Mouse (Mus musculus) limb, embryonic 12.5 days (tissue): ENCODE data around the gene Mfap3l. TPM values are rescaled to one million over a fixed set of nuclear protein-coding genes. Genes with fewer than 3 reads are reported as not detected.
"Not testable (repeated sequence)": the region's sequence is repeated elsewhere in the genome, so short reads cannot be mapped to it uniquely, and the experiment has no call there.

Experiments used
- ATAC-seq: fragments of 200-750 bp; cut with Nextera tagmentation; 2 replicates; pipeline ENCODE4 v1.8.0; 2017; ENCODE audit warnings: low read depth, moderate TSS enrichment; ENCODE audit not compliant: insufficient number of reproducible peaks, insufficient read depth, low FRiP score, low TSS enrichment
- H3K27ac ChIP-seq: fragments of 300-500 bp; sonication (generic); 2 replicates; pipeline ENCODE4 v1.5.1; 2016; ENCODE audit warnings: mild to moderate bottlenecking, moderate library complexity
- H3K27me3 ChIP-seq: fragments of 300-500 bp; sonication (generic); 2 replicates; pipeline ENCODE4 v1.6.1; 2016; ENCODE audit warnings: mild to moderate bottlenecking, moderate library complexity
- H3K36me3 ChIP-seq: fragments of 300-500 bp; sonication (generic); 2 replicates; pipeline ENCODE4 v1.6.1; 2016; ENCODE audit warnings: mild to moderate bottlenecking, moderate library complexity
- H3K4me1 ChIP-seq: fragments of 300-500 bp; sonication (generic); replicated peaks from 2 replicates; pipeline ENCODE4 v1.6.1; 2016
- H3K4me2 ChIP-seq: fragments of 300-500 bp; sonication (generic); 2 replicates; pipeline ENCODE4 v1.6.1; 2016; ENCODE audit warnings: mild to moderate bottlenecking, moderate library complexity
- H3K4me3 ChIP-seq: fragments of 300-500 bp; sonication (generic); replicated peaks from 2 replicates; pipeline ENCODE4 v1.5.1; 2016; ENCODE audit warnings: mild to moderate bottlenecking
- H3K9ac ChIP-seq: fragments of 300-500 bp; sonication (generic); replicated peaks from 2 replicates; pipeline ENCODE4 v1.6.1; 2016; ENCODE audit warnings: mild to moderate bottlenecking, moderate library complexity
- H3K9me3 ChIP-seq: fragments of 300-500 bp; sonication (generic); 2 replicates; pipeline ENCODE4 v1.6.1; 2016; ENCODE audit warnings: mild to moderate bottlenecking, moderate library complexity
- WGBS: fragments of 180-500 bp; shearing (Covaris S2); methylation state at CpG from one replicate; pipeline ENCODE4 v1.1.7; 2016; 5-methylcytosine and 5-hydroxymethylcytosine counted together
- polyA plus RNA-seq: library from polyadenylated mRNA; unstranded; fragments of >200 nt; fragmentation: Nextera tagmentation; extraction: Ambion mirVana; gene quantifications from 2 replicates; pipeline ENCODE4 v1.2.1, GENCODE M21; 2016

Mfap3l gene
- polyA plus RNA-seq = 2.2 and 2.7 TPM in 2 replicates

DNA sequence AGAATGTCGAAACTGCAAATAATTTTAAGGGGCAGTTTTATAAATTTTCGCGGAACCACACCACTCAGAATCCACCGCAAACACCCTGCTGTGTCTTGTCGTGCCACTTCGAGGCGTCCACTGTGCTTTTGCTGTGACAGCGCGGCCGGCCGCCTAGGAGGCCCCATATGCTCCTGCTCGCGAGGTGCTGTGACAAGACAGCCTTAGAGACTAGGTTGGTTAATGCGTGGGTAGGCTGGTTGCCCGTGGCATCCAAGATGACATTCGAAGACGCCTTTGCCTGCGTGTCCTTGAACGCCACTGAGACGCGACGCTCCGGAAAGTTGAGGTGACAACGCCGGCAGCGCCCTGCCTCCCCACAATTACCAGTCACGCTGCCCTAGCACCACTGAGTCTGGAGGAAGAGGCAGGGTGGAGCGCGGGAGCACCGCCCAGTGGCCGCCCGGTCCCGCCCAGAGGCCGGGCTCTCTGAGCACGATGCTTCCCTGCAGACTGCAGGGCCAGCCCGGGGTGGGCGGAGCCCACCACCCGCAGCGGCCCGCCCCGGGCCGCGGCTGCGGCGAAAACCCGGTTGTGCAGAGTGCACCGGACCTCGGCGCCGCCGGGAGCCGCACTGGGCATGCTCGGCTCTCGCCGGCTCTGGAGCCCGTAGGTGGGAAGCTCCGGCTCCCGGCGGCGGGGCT lies at the start of gene Mfap3l:
Gene Mfap3l (plus strand): TSS at position 578 of the 683 bp plus-strand sequence.
- Histone ChIP-seq H3K27ac (peak within 1 kb of the TSS; percentile 41; the same call in 1 of the 2 replicates), H3K4me3 (peak within 1 kb of the TSS; percentile 68), H3K4me2 (peak within 1 kb of the TSS; percentile 98), H3K9me3 (no peaks in the 10 kb centered on the region), H3K4me1 (peaks cover 8% of the 10 kb centered on the region), H3K36me3 (no peaks in the 10 kb centered on the region), H3K9ac (peak within 1 kb of the TSS; percentile 69), H3K27me3 (peaks cover 19% of the 10 kb centered on the region)
- peak; percentile 98 for ATAC-seq
- under 1% methylated on average over 60 of the region's 60 CpGs for WGBS

DNA sequence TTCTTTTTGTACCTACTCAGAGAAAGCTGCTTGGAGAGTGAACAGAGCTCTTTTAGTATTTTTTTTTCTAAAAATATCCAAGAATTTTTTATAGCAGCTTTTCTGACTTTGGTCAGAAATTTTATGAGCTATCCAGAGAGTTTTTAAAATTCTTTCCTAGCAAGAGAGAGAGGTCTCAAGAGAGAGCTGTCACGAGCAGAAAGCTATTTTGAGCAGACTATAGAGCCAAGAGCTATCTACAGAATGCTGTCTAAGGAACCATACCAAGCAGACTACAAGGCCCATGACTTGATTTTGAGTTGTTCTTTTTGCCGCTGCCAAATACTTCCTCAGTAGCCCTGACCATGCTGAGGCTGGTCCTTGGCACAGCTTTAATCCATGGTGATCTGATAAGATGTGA lies 49.3 kb upstream of the Mfap3l start:
- H3K36me3 ChIP-seq = no peaks in the 10 kb centered on the region
- H3K9me3 ChIP-seq = no peaks in the 10 kb centered on the region
- H3K27ac ChIP-seq = no peak overlapping the region
- no peaks in the 10 kb centered on the region for H3K4me1 ChIP-seq
- no peak overlapping the region for H3K9ac ChIP-seq
- H3K27me3 ChIP-seq = no peaks in the 10 kb centered on the region
- no peak overlapping the region for H3K4me2 ChIP-seq
- ATAC-seq = no peak
- no peak overlapping the region for H3K4me3 ChIP-seq
- 64% methylated on average over 2 of the region's 2 CpGs for WGBS

DNA sequence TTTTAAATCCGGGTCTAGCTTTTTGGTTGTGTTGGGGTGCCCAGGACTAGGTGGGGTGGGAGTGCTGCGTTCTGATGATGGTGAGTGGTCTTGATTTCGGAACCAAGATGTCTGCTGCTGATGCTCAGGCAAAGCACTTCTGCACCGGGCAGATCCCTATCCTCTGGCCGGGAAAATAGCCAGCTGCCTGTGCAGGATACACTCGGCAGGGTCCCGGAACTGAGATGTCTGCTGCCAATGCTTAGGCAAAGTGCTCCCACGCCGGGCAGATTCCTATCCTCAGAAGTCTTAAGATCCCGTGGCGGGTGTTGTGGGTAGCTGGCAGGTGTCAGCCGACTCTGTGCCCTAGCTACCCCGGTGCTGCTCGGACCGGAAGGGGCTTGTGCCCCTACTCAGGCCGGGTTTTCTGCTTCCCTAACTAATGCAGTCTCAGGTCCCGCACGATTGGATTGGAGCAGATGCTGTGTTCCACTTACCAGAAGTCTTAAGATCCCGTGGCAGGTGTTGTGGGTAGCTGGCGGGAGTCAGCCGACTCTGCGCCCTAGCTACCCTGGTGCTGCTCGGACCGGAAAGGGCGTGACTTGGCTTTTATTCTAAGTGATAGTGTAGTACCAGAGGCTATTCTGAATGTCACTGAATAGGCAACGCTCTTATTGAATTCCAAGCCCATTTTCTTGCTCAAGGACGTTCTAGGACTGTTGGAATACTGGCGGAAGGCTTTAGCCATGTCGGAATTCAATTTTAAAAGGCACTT lies 41.1 kb upstream of the Mfap3l start:
- H3K27me3 ChIP-seq, H3K4me2 ChIP-seq, H3K27ac ChIP-seq, H3K4me1 ChIP-seq, H3K9ac ChIP-seq, ATAC-seq, H3K9me3 ChIP-seq, H3K4me3 ChIP-seq, H3K36me3 ChIP-seq: not testable (repeated sequence)
- 86% methylated on average over 29 of the region's 29 CpGs for WGBS

DNA sequence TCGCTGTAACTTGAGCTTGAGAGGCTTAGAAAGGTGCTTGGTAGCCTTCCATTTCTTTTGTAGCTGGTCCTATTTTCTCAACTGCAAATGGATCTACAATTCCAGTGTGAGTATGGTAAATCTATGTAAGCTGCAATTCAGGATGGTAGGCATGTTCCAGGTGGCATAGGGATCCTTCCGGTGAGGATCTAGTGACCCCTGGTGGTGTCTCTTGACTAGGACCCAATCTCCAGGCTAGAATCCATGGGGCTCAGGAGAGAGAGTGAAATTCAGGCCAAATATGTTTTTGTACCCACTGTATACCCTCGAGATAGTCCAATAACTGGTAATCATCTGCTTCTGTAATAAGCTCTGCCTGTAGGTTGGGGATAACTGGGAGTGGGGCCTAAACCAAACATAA lies 37.9 kb upstream of the Mfap3l start:
- WGBS = 57% methylated on average over 3 of the region's 3 CpGs
- peak; percentile 42; the same call in 1 of the 2 replicates for ATAC-seq
- no peaks in the 10 kb centered on the region for H3K36me3 ChIP-seq

DNA sequence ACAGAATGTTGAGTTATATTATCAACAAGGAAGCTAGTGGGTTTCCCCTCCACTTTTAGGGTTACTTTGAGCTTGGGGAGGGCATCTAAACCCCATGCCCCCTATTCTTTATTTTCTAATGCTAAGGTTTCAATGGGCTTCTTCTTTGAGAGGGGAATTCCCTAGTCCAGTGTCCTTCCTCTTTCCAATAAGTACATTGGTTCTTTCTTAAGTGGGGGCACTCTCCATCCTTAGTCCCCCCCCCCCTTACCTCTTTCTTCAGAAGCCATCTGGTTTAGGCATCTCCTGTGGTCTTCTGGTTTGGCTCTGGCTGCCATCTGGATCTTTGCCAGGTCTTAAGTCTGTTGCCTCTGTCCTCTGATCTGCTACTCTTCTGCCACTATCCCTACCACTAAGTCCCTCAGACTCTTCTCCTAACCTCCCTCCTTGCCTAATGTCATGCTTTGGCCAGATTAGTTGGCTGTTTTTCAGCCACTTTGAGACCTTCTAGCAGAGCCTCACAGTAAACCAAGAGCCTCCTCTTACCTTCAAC lies 21.0 kb upstream of the Mfap3l start:
- no peak for ATAC-seq
- no peak overlapping the region for H3K27ac ChIP-seq

More for the DNA sequence above, 37.9 kb upstream of the Mfap3l start:
- no peak overlapping the region for H3K27ac ChIP-seq
- H3K4me2 ChIP-seq = no peak overlapping the region
- H3K9ac ChIP-seq = no peak overlapping the region
- H3K4me3 ChIP-seq = no peak overlapping the region
- no peaks in the 10 kb centered on the region for H3K4me1 ChIP-seq
- no peaks in the 10 kb centered on the region; the same call in 1 of the 2 replicates for H3K27me3 ChIP-seq
- H3K9me3 ChIP-seq = no peaks in the 10 kb centered on the region

DNA sequence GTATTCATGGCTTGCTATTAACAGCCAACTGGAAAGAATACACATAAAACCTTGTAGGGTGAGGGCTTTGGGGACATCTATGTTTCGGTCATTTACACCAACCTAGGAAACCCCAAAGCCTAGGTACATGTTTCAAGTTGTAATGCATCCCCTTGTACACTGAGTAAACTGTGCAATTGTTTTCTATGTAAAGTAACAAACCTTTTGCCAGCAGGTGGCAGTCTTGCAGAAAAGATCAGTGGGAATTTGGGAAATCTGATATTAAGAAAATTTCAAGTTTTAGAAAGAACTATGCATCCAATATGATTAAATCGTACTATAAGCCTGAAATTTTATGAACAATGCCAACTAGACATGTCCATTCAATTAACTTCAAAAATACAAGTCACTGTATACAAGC lies 15.7 kb upstream of the Mfap3l start:
- no peaks in the 10 kb centered on the region for H3K4me1 ChIP-seq
- H3K4me3 ChIP-seq = no peak overlapping the region
- no peak overlapping the region for H3K4me2 ChIP-seq
- 40% methylated on average over 2 of the region's 2 CpGs for WGBS
- no peaks in the 10 kb centered on the region for H3K9me3 ChIP-seq
- no peaks in the 10 kb centered on the region for H3K27me3 ChIP-seq
- ATAC-seq = no peak
- H3K36me3 ChIP-seq = no peaks in the 10 kb centered on the region
- H3K9ac ChIP-seq = no peak overlapping the region
- no peak overlapping the region for H3K27ac ChIP-seq

More for the DNA sequence above, 21.0 kb upstream of the Mfap3l start:
- Histone ChIP-seq H3K4me1 (no peaks in the 10 kb centered on the region), H3K27me3 (no peaks in the 10 kb centered on the region), H3K36me3 (no peaks in the 10 kb centered on the region), H3K9me3 (no peaks in the 10 kb centered on the region), H3K9ac (no peak overlapping the region), H3K4me2 (no peak overlapping the region), H3K4me3 (no peak overlapping the region)

DNA sequence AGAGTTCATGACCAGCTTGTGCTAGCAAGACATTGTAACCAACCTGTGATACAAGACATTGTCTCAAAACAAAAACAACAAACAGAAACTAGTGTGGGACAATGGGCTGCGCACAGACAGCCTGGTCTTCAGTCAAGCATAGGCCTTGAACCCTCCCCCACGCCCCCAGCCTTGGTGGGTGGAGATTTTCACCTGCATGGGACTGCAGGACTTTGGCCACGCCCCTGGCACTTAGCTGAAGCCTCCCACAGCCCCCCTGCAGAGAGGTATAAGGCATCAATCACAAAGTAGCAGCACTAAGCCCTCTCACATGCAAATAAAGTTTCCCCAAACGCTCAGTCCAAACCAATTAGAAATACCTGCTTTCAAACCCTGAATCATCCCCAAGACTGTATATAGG lies 11.1 kb upstream of the Mfap3l start:
- no peak overlapping the region for H3K27ac ChIP-seq
- no peak overlapping the region for H3K4me2 ChIP-seq
- no peak for ATAC-seq
- no peak overlapping the region for H3K9ac ChIP-seq
- no peaks in the 10 kb centered on the region for H3K36me3 ChIP-seq
- no peaks in the 10 kb centered on the region for H3K27me3 ChIP-seq
- no peaks in the 10 kb centered on the region for H3K4me1 ChIP-seq
- 76% methylated on average over 4 of the region's 4 CpGs for WGBS
- H3K9me3 ChIP-seq = no peaks in the 10 kb centered on the region
- no peak overlapping the region for H3K4me3 ChIP-seq

DNA sequence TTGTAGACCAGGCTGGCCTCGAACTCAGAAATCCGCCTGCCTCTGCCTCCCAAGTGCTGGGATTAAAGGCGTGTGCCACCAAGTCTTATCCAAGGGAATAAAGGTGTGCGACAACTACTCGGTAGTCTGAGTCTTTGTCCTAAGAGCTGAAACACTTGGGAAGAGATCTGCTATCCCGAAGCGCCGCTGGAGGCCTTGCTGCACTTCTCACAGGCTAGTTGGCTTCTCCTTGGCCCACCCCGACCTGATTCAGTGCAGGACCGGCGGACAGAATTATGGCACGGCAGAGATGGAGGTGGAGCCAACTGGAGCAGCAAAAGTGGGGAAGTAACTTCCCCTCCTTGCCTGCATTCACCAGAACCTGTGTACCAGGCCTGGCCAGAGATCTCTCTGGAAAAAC lies 10.6 kb upstream of the Mfap3l start:
- Histone ChIP-seq H3K4me1 (no peaks in the 10 kb centered on the region), H3K27me3 (no peaks in the 10 kb centered on the region), H3K27ac (no peak overlapping the region), H3K9ac (no peak overlapping the region), H3K4me3 (no peak overlapping the region), H3K36me3 (no peaks in the 10 kb centered on the region), H3K9me3 (no peaks in the 10 kb centered on the region), H3K4me2 (no peak overlapping the region)
- ATAC-seq = no peak
- 90% methylated on average over 12 of the region's 12 CpGs for WGBS

DNA sequence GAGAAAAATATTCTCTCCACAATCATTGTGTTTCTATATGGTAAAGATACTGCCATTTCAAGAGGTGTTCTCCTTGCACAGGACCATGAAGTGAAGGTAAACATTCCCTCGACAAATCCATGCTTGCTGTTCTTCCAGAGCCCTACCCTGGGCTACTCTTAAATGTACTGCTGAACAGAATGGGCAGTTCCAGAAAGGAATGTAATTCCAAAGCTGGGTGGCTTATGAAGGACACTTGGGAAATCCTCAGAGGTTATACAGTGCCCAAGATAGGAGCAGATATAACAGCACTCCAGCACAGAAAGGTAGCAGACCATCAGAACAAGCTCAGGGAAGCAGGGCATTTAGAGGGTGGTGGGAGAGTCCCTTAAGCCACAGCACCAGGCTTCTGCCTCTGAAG lies 9.2 kb upstream of the Mfap3l start:
- Histone ChIP-seq H3K9ac (no peak overlapping the region), H3K36me3 (no peaks in the 10 kb centered on the region), H3K4me2 (no peak overlapping the region), H3K27me3 (no peaks in the 10 kb centered on the region), H3K9me3 (no peaks in the 10 kb centered on the region), H3K4me1 (no peaks in the 10 kb centered on the region), H3K27ac (no peak overlapping the region), H3K4me3 (no peak overlapping the region)
- WGBS = 80% methylated on average over 1 of the region's 1 CpGs
- no peak for ATAC-seq

DNA sequence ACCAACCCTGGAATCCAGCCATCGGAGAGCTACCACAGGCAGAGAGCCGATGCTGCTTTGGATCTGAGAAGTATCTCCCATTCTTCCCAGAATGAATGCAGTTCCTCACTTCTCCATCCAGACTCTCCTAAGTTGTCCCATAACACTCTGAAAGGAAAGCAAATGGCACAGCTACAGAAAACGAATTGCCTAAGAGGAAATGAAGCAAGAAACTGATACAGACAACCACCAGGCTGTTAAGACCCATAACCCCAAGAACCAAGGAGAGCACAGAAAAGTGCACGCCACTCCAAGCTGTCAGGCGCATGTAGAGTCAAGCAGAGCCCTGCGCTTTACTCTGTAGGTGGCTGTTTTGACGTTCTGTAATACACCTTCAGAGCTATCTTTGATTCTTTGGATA lies 7.9 kb upstream of the Mfap3l start:
- H3K9me3 ChIP-seq = no peaks in the 10 kb centered on the region
- ATAC-seq = no peak

DNA sequence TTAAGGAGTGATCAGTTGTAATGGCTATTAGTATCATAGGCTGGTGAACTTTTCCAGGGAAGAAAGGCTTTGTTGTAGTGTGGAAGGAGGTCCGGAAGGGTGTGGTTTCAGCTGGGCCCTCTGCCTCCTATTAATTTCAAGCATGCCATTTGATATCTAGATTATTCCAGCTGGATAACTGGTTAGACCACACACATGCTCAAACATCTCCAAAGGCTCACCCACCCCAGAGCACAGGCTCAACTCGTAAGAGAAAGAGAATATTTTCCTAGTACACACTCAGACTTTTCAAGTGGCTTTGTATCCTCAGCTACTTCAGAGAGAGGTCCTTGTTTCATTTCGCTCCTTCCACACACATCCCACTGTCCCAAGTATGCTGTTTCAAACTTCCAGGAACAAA lies 4.7 kb upstream of the Mfap3l start:
- Histone ChIP-seq H3K36me3 (no peaks in the 10 kb centered on the region), H3K4me3 (no peak overlapping the region), H3K9me3 (no peaks in the 10 kb centered on the region), H3K27me3 (peaks cover 19% of the 10 kb centered on the region), H3K4me1 (peaks cover 5% of the 10 kb centered on the region), H3K27ac (no peak overlapping the region), H3K9ac (no peak overlapping the region), H3K4me2 (no peak overlapping the region)
- no peak for ATAC-seq
- WGBS = 83% methylated on average over 3 of the region's 3 CpGs

More for the DNA sequence above, 7.9 kb upstream of the Mfap3l start:
- Histone ChIP-seq H3K36me3 (no peaks in the 10 kb centered on the region), H3K4me3 (no peak overlapping the region), H3K4me2 (no peak overlapping the region), H3K27me3 (peaks cover 4% of the 10 kb centered on the region), H3K9ac (no peak overlapping the region), H3K4me1 (no peaks in the 10 kb centered on the region), H3K27ac (no peak overlapping the region)
- 88% methylated on average over 7 of the region's 7 CpGs for WGBS
